Mouse (Mus musculus): ENCODE results near the gene Diaph3.

- TF ChIP-seq POLR2A (IDR thresholded peaks at IDR 0.05; ENCODE audit: low read depth, low read length) (no peak), CTCF (IDR thresholded peaks at IDR 0.05; ENCODE audit: extremely low read depth, insufficient read depth, insufficient read length, insufficient replicate concordance) (no peak)
Measured at GRCm38 (mm10) chr14:87020240-87020639, 120.8 kb downstream of the Diaph3 start.
